Mouse (Mus musculus): ENCODE measurements at regions not wholly inside any gene's neighbourhood (a gene's known extent, or its start where the extent isn't known, plus 50 kb on each side); places are given as distances from the start of the nearest gene placed in this dataset.

DNA sequence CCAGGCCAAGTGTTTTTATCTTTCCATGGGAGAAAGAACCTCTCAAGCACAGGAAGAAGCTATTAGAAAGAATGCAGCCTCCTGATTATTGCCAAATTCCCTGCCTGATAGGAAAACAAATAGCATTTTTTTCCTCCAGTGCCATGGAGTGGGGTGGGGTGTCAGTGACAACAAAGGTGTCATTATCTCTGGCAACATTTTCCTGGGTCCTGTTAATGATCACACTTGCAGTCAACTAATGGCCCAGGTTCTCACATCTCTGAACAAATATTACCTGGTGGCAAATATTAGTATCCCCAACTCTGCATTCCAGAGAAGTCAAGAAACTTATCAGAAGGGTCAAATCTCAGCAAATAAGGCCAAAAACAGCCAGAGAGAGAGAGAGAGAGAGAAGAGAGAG is 298.6 kb downstream of the Sox4 start:
- Histone ChIP-seq H3K4me3 (ENCODE audit: inconsistent target) (no peak overlapping the region), H3K79me2 (ENCODE audit: inconsistent target) (no peaks in the 10 kb centered on the region), H3K27ac (no peak overlapping the region), H3K36me3 (ENCODE audit: inconsistent target) (no peaks in the 10 kb centered on the region)

DNA sequence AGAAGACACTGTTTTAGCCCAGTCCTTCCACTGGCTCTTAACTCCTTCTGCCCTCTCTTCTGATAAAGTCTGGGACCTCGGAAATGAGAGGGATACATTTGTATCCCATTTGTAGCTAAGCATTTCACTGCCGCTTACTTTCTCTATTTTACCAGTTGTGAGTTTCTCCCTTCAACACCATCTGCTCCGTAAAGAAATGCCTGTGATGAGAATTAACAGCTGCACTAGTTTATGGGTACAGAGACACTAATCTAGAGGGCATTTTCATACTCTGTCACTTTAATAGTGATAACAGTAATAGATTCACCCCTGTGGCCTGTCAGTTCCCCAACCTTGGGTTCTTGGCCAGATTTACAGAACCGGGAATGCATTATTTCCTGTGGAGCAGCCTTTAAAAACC is 300.2 kb downstream of the Sox4 start:
- no peaks in the 10 kb centered on the region for H3K36me3 ChIP-seq (ENCODE audit: inconsistent target)
- WGBS (ENCODE audit: missing documents): 95% methylated on average over 4 of the region's 4 CpGs
- H3K27ac ChIP-seq: no peak overlapping the region
- H3K4me3 ChIP-seq (ENCODE audit: inconsistent target): no peak overlapping the region
- no peaks in the 10 kb centered on the region for H3K79me2 ChIP-seq (ENCODE audit: inconsistent target)

DNA sequence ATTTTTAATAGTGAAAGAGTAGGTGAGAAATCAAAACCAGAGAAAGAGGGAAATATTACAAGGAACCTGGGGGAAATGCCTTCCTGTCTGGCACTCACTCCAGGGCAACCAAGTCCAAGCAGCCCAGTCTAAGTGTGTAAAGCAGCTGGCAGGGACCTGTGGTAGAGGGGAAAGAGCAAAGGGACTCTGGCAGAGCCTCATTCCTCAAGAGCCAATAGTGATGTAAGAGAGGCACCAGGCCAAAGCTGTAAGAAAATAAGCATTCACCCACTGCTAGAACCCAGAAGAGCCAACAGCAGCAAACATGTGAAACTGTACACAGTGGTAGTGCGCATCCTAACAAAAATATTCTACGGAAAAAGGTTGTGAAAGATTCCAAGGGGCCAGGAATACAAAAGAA is 301.7 kb downstream of the Sox4 start:
- no peaks in the 10 kb centered on the region for H3K36me3 ChIP-seq (ENCODE audit: inconsistent target)
- 87% methylated on average over 2 of the region's 2 CpGs for WGBS (ENCODE audit: missing documents)
- no peaks in the 10 kb centered on the region for H3K79me2 ChIP-seq (ENCODE audit: inconsistent target)
- no peak overlapping the region for H3K4me3 ChIP-seq (ENCODE audit: inconsistent target)
- no peak overlapping the region for H3K27ac ChIP-seq

DNA sequence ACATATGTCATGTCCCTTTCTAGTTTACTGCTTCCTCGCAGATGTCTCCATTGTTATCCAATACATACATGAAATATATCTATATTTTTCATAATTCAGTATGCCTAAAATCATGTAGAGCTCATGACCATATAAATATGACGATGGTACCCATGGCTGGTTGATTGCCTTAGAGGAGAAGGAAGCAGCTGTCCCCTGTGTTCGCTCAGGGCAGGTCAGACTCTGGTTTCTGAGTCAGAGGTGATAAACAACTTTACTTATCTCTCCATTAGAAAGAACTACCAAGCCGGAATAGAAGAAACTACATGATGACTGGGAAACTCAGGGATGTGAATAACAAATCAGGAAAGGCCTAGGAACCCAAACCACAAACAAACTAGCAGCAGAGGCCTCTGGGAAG is 307.6 kb downstream of the Sox4 start:
- no peak overlapping the region for H3K27ac ChIP-seq
- WGBS (ENCODE audit: missing documents): 95% methylated on average over 4 of the region's 4 CpGs
- H3K79me2 ChIP-seq (ENCODE audit: inconsistent target): no peaks in the 10 kb centered on the region
- H3K4me3 ChIP-seq (ENCODE audit: inconsistent target): no peak overlapping the region
- H3K36me3 ChIP-seq (ENCODE audit: inconsistent target): no peaks in the 10 kb centered on the region

DNA sequence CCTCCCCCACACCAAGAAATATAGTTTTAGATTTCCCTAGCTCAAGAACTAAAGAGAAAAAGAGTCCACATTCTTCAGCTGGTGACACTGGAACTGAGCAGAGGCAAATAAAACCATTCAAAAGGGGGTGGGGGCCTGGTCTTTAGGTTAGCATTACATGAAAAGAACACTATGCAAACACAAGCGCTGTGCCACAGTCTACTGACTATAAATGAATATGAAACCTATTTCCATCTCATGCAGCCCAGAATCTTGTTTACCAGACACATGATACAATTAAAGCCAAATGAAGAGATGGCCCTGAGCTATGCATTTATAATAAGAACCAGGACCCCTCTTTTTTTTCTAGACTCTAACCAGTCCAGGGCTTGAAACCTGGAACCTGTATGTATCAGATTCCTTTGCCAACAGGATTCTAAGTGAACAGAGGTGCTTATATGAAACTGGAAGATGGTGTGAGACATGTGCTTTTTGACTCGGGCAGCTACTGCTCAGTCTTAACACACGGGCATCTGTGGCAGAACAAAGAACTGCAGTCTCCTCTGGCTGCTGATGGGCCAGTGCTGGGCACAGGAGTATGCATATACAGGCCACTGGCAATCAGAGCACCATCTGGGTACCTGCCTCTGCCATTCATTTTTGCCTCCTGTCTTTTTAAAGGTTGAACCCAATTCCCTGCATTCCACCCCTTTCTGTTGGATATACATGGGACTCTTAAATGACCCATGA is 308.5 kb downstream of the Sox4 start:
- Histone ChIP-seq H3K4me3 (ENCODE audit: inconsistent target) (no peak overlapping the region), H3K27ac (no peak overlapping the region), H3K36me3 (ENCODE audit: inconsistent target) (no peaks in the 10 kb centered on the region), H3K79me2 (ENCODE audit: inconsistent target) (no peaks in the 10 kb centered on the region)
- 92% methylated on average over 3 of the region's 3 CpGs for WGBS (ENCODE audit: missing documents)

DNA sequence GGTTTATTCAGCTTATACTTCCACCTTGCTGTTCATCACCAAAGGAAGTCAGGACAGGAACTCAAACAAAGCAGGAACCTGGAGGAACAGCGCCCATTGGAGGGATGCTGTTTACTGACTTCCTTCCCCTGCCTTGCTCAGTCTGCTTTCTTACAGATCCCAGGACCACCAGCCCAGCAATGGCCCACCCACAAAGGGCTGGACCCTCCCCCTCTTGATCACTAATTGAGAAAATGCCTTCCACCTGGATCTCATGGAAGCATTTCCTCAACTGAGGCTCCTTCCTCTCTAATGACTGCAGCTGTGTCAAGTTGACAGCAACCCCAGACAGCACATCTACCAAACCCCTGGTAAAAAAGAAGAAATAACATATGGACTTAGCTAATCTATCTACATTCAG is 312.7 kb downstream of the Sox4 start:
- WGBS (ENCODE audit: missing documents): 64% methylated on average over 1 of the region's 1 CpGs
- no peaks in the 10 kb centered on the region for H3K36me3 ChIP-seq (ENCODE audit: inconsistent target)
- no peak overlapping the region for H3K27ac ChIP-seq
- H3K4me3 ChIP-seq (ENCODE audit: inconsistent target): no peak overlapping the region
- no peaks in the 10 kb centered on the region for H3K79me2 ChIP-seq (ENCODE audit: inconsistent target)

DNA sequence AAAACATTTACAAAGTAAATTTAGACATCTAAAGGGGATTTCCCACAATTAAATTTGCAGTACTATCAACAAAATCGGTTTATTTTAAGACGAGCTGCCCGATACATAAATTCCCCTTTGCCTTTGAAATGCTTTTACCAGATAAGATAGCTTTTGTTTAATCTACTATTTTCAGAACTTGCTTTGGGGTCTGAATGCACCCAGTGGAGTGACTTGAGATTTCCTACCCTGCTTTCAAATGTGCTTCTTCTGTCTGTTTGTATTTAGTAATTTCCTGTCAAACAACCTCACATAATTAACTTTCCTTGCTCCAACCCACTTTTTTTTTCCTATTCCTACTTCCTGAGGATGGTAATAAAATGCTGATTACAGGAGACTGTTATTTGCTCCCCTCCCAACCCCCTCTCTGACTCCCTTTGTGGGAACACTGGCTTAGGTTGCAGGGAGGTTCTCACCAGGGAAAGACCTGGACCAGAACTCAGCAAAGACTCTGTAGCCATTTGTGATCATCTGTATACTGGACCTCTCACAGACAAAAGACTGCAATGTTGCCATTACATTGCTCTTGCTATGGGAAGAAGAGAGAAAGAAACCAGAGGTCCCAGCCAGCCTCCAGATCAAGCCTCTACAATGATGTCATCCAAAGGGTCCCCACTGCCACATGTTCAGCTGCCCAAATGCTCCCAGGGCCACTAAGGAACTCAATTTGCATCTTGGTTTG is 318.1 kb downstream of the Sox4 start:
- Histone ChIP-seq H3K4me3 (ENCODE audit: inconsistent target) (no peak overlapping the region), H3K36me3 (ENCODE audit: inconsistent target) (no peaks in the 10 kb centered on the region), H3K27ac (no peak overlapping the region), H3K79me2 (ENCODE audit: inconsistent target) (no peaks in the 10 kb centered on the region)
- 85% methylated on average over 3 of the region's 3 CpGs for WGBS (ENCODE audit: missing documents)

DNA sequence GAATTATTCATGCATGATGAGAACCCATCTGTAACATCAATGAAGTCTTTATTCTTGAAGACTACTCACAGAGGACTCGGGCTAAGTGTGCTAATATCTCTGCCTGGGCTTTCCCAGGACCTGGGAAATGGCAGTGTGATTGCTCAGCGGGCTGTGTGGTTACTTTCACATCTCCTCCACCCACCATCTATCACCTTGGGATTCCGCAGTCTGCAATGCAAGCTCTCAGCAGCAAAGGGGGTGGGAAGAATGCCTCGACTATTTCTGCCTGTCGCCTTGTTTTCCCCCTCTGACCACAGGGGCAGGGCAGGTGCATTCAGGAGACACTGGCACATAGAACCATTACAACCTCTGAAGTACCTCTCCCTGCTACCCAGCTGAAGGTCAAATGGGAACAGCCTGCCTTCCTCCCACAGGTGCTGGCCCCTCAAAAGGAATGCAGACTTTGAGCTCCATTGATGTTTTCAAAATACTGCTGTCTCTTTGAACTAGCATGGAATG is 319.9 kb downstream of the Sox4 start:
- no peaks in the 10 kb centered on the region for H3K79me2 ChIP-seq (ENCODE audit: inconsistent target)
- no peak overlapping the region for H3K4me3 ChIP-seq (ENCODE audit: inconsistent target)
- WGBS (ENCODE audit: missing documents): 90% methylated on average over 5 of the region's 5 CpGs
- no peak overlapping the region for H3K27ac ChIP-seq
- no peaks in the 10 kb centered on the region for H3K36me3 ChIP-seq (ENCODE audit: inconsistent target)

DNA sequence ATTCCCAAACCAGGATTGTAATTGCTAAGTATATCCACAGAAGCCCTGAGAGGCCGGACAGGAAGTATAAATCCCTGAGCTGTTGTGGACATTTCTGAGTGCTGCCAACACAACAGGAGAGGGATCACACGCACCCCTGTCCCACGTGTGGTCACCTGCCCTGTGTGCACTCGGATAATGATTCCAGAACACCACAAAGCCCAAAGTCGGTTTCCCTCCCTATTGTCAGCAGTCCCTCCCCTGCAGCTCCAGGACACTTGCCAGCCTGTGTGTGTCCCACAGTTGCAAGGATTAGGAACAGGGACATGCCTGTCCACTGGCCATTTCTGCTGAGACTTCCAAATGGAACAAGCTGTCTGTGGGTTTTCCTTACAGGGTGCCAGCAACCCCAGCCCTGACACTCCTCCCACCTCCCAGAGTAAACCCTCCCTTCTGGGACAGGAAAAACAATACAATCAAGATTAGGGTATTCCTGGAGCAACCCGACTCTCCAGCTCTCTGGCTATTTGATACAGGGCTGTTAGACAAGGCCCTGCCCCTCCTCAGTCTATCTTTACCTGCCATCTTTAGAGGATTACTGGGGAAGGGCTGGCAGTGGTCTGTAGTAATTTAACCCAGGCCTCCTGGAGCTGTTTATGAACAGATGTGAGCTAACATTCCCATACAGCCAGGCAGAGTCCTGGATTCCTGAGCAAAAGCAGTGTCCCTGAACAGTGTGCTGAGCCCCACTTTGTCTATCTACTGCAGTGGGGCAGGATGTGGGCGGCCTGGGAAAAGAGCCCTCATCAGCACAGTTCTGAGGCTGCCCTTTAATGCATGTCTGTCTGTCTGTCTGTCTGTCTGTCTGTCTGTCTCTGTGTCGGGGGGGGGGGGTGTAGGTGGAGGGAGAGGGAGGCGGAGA is 323.8 kb downstream of the Sox4 start:
- H3K27ac ChIP-seq: no peak overlapping the region
- no peak overlapping the region for H3K4me3 ChIP-seq (ENCODE audit: inconsistent target)
- WGBS (ENCODE audit: missing documents): 91% methylated on average over 9 of the region's 9 CpGs
- H3K79me2 ChIP-seq (ENCODE audit: inconsistent target): no peaks in the 10 kb centered on the region
- no peaks in the 10 kb centered on the region for H3K36me3 ChIP-seq (ENCODE audit: inconsistent target)

DNA sequence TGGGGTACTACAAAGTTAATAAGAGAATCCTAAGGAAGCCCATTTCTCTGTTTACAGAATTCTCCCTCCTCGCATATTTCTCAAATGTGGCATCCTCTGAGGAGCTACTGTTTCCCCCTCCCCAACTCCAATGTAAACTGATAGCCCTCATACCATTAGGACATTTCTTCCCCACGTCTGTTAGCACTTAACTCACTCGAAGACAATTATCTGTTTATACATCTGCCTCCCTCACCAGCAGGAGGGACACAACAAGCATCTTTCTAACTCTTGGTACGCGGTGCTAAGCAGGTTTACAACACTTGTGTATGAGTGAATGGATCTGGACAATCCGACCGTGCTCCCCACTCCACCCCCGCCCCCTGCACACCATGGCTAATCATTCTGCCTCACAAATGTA is 324.8 kb downstream of the Sox4 start:
- Histone ChIP-seq H3K36me3 (ENCODE audit: inconsistent target) (no peaks in the 10 kb centered on the region), H3K27ac (no peak overlapping the region), H3K4me3 (ENCODE audit: inconsistent target) (no peak overlapping the region), H3K79me2 (ENCODE audit: inconsistent target) (no peaks in the 10 kb centered on the region)
- WGBS (ENCODE audit: missing documents): 93% methylated on average over 8 of the region's 8 CpGs

DNA sequence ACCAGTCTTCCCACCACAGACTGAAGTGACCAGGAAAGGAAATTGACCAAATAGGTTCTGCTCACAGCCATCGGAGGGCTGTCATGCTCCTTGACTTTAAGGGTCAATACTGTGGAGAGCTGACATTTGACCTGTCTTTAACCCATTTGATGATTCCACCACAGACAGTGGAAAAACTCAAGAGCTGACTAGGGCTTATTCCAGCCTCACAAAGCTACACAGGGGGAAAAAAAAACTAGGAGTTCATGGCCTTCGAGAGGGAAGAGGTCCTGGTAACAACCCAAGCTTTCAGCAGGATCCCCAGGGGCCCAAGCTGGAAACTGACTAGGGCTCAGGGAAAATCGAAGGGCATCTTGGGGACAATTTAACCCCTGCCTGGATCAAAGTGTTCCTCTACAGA is 334.6 kb downstream of the Sox4 start:
- Histone ChIP-seq H3K36me3 (ENCODE audit: inconsistent target) (no peaks in the 10 kb centered on the region), H3K79me2 (ENCODE audit: inconsistent target) (no peaks in the 10 kb centered on the region), H3K27ac (no peak overlapping the region), H3K4me3 (ENCODE audit: inconsistent target) (no peak overlapping the region)
- WGBS (ENCODE audit: missing documents): 83% methylated on average over 3 of the region's 3 CpGs

DNA sequence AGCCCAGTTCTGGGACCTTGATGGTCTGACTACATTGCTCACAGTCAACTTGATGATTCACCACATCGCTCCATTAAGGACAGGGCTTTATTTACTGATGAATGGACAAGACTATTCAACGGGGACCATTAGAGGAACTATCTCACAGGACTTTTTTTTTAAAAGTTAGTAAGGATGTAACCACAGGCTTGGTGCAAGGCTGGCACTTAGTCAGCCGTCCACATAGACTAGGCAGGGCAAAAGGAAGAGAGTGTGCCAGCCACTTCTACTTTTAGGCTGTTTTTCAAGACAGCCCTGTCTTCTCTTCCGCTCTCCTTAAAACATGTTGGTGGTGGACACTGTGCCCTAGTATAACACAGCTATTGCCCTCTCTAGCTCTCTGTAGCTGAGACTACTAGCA is 336.0 kb downstream of the Sox4 start:
- Histone ChIP-seq H3K79me2 (ENCODE audit: inconsistent target) (no peaks in the 10 kb centered on the region), H3K27ac (peak overlapping the region; percentile 96), H3K4me3 (ENCODE audit: inconsistent target) (peak overlapping the region; percentile 13), H3K36me3 (ENCODE audit: inconsistent target) (no peaks in the 10 kb centered on the region)
- 2% methylated on average over 4 of the region's 4 CpGs for WGBS (ENCODE audit: missing documents)

DNA sequence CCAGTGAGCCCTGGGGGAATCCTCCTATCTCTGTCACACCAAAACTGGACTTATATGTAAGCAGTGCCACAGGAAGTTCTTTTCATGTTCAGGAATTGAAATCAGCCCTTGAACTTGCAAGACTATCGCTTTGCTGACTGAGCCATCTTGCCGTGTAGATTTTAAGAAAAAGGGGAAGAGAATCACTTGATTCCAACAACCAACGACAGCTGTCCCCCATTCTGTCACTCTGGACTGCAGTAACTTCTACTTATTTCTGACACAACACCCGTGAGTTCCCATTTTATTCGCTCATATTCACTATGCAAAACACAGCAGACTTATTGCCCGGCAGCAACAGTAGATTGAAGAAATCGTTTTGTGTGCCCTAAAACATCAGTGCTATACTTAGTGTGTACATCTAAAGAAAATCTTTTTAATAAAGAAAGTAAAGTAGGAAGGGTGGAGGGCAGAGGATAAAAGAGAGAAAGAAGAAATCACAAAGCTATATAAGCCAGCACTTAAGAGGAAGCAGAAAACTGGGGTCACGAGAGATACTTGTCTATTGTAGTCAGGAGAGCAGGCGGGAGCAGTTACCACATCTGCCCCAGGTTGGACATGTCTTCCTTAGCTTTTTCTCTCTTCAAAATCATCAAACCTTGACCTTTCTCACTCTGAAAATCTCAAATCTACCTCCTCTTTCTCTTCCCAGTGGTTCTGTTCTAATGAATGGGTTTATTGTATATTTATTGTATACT is 336.7 kb downstream of the Sox4 start:
- H3K4me3 ChIP-seq (ENCODE audit: inconsistent target): peak overlapping the region; percentile 13
- no peaks in the 10 kb centered on the region for H3K36me3 ChIP-seq (ENCODE audit: inconsistent target)
- WGBS (ENCODE audit: missing documents): 0% methylated on average over 9 of the region's 9 CpGs
- no peaks in the 10 kb centered on the region for H3K79me2 ChIP-seq (ENCODE audit: inconsistent target)
- H3K27ac ChIP-seq: peak overlapping the region; percentile 96

DNA sequence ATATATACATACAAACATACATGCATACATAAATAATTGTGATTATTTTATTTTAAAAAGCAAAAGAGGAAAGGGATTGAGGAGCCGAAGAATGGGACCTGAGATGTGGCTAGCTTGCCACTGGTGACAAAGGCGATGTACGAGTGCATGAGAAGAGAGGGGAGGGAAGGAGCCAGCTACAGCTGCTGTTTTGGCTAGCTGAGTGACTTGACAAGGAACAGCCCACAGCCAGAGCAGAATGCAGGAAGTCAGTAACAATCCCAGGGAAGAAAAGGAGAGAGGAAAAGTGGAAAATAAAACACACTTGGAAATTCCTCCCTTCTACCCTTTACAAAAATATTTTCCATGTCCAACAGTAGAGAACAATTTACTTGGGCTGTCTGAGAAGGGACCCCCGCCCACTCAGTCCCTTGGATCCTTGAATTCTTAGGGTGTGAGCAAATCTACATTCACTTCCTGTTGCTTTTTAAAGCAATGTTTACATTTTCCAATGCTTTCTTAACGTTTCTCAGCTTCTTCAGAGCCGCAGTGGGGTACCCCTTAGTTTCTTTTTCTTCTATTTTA is 345.9 kb downstream of the Sox4 start:
- Histone ChIP-seq H3K36me3 (ENCODE audit: inconsistent target) (no peaks in the 10 kb centered on the region), H3K27ac (no peak overlapping the region), H3K79me2 (ENCODE audit: inconsistent target) (no peaks in the 10 kb centered on the region), H3K4me3 (ENCODE audit: inconsistent target) (no peak overlapping the region)
- 48% methylated on average over 6 of the region's 6 CpGs for WGBS (ENCODE audit: missing documents)
